Mouse (Mus musculus) retina, postnatal 1 day (tissue): Measurements from ENCODE around the gene Mesd.

Experiments used
- DNase-seq: peaks from one replicate; pipeline ENCODE4 v3.0.0-alpha.2; 2012

The Mesd gene

DNA sequence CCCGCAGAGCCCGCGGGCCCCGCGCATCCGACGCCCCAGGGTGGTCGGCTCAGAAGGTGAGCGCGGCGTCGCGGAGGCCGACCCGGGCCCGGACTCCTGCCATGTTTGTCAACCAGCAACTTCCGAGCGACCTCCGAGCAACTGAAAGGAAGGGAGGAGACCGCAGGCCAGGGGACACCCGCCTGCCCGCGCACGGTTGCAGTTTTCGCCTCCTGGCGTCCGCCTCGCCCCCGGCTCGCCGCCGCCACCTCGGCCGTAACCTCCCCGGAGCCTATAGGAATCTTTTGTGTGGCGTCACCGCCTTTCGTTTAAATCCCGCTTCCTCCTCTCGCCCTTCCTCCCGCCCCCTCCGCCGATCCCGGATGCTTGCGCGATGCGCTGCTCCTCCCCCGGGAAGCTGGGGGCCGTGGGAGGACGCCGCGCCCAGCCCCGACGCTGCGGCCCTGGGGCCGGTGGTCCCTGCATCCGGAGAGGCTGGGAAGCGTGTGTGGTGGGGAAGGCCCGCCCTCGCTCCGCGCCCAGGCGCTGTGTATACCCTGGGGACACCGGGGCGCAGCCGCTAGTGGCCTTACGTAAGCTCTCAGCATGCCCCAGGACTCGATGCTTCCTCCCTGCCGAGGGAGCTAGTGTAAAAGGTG lies at the start of gene Mesd, which contains the start of gene Tlnrd1:
Gene Mesd, plus strand, starts transcription at position 446 of the 638 bp plus-strand sequence.
Gene Tlnrd1, minus strand, starts transcription at position 285 of the 638 bp plus-strand sequence.
- DNase-seq, result peak; percentile 94

DNA sequence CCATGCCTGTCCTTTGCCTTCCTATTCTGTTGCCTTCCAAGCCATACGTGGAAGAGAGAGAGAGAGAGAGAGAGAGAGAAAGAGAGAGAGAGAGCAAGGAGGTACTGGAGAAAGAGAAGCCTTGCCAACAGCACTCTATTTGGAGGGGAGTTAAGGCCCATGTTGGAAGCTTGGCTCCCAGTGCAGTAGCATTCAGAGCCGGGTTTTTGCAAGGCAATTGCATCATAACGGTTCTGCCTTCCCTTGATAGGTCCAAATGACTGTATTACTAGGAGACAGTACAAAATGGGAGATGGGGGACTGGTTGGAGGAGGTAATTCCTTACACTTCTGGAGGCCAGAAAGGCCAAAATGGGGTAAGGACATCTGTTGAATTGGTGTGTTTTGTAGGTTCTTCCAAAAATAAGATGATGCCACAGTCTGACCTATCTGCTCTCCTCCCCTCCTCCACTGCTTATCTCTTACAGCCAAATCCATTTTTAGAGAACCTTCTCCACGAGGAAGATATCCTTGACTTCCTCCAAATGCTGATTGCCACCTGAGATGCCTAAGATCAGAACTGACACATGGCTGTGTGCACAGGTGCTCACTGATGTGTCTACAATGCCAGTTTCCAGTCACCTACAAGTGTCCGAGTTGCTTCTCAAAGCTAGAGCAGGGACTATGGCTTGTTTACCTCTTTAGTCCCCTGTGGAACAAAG lies 45.6 kb upstream of the Mesd start:
- DNase-seq, result no peak

DNA sequence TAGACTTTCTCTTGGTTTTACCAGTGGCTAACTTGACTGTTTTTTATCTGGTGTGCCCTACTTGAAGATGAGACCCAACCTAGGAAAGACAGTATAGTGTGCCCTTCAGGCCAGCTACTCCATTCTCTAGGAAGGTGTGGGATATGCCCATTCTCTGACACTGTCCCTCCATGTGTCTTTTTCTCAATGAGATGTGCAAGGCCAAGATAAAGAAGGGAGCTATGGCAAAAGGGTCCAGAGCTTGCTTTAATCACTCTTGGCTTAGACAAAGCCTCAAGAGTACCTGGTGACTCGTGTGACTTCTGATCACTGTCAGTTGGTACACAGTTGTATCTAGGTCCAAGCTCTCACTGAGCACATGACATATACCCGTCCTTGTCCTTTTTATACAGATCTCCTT lies 44.2 kb upstream of the Mesd start:
- DNase-seq, result no peak

DNA sequence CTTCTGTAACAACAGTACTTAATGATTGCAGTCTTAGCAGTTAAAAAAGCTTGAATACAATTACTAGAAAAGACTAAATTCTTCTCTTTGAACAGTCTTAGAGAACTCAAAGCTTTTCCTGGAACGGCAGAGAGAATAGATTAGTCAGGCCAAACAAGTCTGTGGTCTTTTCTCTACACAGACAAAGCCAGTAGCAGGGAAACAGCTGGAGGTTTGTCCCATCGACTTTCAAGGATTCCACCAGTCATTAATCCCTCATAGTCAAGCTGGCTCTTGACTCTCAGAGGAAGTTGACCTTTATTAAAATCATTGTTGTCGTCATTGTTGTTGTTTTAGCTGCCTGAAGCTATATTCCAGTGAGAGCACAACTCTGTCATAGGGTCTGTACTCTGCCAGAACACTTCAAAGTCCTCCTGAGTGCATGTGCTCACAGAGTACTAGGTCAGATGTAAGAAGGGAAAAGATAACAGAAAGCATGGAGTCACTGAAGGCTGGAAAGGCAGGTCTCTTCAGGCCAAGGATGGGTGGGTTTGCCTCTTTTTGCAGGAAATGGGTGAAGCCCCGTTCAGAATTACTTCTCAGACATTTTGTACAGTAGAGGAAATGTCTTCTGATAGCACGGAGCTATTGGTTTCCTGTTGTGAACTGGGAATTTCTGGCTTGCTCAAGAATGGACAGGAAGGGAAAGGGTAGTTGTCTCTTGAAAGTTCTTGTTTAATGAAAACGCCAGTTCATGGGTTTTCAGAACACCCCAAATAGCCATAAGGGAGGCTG lies 41.6 kb upstream of the Mesd start:
- no peak for DNase-seq

DNA sequence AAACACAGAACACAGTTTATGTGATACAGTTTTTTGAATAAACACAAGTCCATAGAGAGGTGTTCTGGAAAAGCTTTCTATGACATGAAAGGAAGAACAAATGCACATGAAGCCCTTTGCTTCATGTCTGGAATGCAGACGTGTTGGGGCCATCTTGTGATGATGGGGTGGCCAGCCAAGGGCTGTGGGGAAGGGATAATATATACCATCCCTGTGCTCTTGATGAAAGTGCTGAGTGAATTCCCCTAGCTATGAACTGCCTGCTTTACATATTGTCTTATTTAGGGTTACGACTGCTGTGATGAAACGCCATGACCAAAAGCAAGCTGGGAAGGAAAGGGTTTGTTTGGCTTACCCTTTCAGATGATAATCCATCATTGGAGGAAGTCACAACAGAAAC lies 39.5 kb upstream of the Mesd start:
- no peak for DNase-seq

DNA sequence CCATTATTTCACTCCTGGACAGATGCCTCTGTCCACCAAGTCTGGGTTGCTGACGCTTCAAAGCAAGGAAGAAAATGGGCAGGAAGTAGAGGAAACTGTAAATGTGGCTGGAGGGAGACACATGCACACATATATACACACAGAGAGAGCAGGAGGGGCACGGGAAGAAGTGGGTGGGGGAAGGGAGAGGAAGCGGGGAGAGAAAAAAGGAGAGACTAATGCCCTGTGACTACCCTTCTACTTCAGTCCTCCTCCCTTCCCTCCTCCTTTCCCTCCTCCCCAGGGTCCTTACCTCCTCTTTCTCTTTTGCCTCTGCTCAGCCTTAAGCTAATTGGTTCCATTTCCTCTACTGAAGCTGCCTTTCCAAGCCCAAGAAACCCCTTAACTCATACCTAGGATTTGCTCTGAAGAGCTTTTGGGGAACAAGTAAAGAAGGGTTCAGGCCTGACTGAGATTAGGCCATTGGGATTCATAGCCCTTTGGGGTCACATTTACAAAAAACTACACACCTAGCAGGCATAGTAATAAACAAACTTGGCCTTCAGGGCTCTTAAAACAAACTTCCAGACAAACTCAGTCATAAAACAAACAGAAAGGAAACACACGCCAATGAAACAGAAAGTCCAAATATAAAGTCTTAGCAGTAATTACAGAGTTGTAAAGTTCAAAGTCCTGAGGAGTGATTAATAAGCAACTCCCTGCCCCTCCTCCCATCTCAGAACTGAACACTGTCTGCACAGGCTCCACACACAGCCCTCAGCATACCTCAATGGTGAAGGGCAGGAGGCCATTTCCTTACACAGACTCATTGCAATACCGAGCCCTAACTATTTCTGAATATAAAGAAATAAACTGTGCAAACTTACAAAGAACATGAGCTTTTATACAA lies 36.8 kb upstream of the Mesd start:
- DNase-seq, result no peak

DNA sequence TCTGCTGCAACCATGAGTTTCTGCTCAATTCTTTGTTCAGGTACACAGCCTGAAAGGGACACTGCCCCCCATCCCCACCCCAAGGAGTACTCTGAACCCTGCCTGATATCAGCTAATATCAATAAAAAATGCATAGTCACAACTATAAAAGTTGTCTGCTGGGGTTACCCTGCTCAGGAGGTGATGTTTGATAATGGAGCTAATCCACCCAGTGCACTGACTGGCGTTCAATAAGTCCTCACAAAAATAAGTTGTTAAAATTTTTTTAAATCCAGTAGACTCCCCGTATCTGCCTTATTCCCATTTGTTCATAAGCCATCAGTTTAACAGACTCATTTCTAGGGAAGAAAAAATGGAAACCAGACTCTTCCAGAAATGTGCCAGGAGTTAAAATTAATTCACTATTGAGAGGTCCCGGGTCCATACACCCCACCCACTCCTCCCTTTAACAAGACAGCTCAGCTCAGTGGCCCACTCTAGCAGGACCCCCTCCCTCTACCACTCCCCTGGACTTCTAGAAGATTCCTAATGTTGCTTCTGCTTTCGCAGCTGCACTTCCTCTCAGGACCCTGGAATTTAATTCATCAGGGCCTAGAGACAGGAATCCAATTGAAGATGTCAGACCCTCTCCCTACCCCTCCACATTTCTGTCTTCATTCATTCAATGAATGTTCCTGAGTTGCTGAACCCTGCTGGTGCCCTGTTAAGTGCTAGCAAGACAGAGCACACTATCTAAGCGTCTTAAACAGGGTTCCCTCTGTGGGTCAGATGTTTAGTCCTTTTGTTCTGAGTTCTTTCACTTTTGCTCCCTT lies 32.5 kb upstream of the Mesd start:
- no peak for DNase-seq

DNA sequence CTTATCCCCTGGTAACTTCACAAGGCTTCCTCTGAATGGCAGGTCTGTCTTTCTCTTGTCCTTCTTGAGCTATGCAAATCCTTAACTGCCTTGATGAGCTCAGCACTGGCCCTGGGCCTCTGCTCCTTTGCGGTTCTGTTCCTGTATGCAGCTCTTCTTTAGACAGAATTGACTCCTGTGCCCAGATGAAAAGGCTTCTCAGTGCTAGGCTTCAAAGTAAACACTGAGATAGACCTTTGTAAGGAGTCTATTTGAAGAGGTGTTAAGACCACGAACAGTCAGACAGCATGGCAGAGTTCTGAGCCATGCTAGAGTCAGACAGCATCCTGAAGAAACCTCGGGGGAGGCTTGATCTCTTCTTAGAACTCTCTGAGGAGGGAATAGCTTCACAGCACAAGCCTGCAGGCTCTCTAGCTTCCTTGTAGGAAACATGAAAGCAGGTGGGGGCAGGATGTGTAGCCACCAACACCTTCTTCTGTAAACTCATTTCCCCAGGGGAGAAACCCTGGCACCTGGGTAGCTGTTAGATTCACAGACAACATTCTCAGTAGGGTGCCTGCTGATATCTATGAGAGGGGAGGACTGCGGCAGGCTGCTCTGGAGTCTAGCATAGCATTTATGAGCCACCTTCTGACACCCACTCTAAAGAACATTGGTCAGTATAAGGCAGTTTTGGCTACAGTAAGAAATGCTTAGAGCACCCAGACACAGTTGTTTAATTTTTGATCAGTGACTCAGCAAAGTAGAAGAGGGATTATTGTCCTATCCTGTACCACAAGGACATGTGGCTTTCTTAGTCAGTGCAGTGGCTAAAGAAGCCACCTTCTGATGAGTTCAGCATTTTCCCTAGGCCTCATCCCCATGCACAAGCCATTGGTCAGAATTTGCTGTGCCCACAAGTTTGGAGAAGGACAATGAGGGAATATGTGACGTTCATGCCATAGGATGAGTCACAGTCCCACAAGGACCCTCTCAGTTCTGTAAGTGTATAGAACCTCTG lies 31.6 kb upstream of the Mesd start:
- DNase-seq, result no peak

DNA sequence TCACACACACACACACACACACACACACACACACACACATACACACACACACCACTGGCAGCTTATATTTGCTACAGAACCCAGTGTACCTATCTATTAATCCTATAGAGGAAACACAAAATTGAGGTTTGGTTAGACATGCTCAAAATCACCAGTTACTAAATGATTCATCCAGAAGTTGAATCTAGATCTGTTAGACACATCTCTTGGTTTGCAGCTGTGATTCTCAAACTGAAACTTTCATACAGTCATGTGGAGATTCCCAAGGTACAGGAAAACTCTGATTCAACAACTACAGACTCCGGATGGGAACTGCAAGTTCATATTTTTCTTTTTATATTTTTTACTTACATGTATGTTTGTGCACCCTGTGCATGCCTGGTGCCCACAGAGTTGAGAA lies 29.1 kb upstream of the Mesd start:
- no peak for DNase-seq

DNA sequence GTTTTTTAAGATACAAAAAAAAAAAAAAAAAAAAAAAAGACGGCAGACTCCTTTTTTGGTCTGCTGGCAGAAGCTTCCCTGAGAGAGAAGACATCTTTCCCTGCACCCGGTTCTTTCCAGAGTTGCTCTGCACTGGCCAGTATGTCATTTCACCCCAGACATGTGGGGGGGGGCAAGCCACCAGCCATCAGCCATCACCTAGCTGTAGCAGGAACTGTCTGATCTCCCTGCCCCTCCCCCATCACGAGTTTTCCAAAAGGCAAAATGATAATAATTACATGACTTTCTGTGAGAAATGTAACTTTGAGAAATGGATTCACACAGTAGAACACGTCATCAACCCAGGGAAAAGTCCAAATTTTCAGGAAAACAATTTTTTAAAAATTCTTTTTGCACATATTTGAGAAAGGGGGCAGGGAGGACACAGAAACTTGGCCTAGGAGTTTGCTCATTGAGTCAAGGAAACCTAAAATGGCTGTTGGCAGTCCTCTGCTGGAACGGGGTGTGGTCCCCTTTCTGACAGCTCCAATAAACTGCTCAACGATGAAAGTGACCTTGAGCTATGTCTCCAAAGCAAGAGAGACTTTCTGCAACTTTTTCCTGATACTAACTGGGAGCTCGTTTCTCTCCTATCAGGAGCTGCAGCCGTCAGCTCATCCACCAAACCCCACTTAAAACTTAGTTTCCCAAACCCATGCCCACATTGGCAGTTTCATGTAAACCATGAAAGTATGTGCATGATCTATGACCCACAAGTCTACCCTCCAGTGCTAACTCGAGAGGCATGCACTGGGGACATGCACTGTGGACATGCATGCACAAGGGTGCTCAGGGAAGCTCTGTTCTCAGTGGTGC lies 27.7 kb upstream of the Mesd start:
- DNase-seq, result no peak

DNA sequence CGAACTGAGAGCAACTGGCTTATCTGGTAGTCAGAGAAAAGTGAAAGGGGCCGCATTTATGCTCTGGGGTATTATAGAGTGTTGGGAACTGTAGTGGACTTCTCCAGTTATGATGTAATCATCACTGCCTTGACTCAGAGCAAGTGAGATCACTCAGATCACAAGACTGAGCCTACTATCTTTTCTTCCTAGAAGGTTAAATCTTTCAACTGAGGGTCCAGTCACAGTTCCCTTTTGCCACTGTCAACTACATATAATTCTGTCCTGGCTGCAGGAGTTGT lies 27.1 kb upstream of the Mesd start:
- DNase-seq, result no peak

DNA sequence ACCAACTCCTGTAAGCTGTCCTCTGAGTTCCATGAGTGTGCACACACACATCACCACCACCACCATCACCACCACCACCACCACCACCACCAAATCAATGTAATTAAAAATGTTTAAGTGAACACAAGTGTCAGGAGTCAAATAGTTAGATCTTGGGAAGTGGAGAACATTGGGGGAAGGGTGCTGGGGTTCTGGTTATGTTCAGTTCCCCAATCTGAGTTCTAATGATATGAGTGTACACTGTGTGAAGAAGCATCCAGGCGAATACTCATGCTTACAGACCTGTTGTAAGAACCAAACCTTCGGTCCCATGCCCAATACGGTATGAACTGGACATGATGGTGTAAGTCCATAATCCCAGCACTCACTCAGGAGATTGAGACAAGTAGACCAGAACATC lies 26.3 kb upstream of the Mesd start:
- no peak for DNase-seq

DNA sequence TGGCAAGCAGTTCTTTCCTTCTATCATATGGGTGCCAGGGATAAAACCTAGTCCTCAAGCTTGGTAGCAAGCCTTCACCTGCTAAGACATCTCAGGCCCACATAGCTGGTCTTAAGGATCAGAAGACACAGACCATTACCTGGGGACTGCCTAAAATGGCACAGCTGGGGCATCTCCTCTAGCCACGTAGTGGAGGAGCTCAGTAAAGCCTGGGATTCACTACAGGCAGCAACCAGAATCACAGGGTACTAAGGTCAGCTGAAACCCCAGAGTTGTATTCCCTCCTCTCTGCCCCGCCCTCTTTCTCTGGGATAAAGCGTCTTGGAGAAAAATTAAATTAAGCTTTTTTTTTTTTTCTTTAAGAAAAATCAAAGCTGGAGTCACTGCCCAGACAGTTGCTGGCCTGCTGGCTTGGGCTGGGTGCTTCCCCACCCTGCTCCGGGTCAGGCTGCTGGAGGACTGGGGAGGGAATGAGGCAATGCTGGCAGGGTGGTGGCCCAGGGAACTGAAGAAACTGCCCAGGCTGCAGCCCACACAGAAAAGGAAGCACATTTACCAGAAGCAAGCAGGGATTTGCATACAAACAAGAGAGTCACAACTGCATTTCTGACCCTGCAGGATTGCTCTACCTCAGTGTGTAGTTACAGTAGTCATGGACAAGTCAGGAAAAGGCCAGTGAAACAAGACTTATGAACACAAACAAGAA lies 24.7 kb upstream of the Mesd start:
- no peak for DNase-seq

DNA sequence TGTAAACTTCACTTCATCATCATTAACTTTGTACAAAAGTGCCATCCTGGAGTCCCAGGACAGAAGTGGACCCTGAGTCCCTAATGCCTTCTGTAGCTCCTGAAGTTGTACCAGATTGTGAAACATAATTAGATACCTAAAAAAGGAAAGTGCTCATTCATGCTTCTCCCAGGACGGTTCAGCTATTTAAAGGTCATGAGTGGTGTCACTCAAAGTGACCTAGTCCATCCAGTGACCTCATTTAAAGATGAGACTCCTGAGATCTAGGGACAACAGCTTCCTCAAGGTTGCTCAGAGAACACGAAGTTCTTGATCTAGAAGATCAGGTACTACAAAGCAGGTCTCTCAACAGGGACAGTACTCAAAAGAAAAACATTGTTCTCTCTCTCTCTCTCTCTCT lies 20.7 kb upstream of the Mesd start:
- DNase-seq, result no peak

DNA sequence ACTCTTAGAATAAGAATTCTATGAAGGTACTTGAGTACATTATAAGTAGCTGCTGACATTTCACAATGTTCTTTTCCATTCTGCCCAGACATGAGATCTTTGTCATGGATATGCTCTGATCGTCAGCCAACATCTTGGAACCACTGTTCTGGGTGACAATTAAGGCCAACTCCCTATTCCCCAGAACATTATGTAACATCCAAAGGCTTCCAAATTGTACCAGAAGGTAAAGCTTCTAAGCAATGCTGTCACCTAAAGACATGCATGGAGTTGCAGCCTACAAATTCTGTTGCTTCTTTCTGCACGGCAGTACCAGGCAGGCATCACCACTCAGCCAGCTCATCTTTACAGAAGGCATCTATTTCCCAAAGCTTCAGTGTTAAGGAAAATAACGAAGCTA lies 16.1 kb upstream of the Mesd start:
- DNase-seq, result no peak

DNA sequence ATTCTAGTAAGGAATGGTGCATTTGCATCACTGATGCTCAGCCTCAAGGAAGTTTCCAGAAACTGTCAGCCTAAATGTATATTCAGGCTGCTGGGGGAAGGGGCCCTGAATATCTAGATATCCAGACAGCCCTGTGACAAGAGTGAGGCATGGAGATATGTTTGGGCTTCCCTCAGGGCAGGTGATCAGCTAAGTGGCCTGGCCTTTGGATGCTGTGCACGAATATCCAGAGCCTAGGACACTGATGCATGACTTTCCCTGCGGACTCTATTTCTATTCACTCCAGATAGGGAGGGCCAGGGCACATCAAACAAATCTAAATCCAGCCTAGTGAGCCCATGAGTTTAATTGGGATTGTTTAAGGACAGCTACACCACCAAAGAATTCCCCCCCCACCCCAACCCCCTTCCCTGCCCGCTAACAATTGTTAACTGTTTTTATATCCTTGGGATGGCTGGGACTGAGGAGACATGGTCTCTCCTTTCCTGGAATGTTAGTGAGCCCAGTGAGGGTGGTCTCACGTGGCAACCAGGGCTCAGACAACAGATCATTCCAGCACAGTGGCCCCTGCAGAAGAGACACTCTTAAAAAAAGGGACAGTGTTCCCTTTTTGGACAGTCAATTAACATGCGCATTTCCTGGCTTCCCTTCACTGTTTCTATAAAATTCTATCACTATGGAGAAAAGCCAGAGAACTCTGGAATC lies 14.3 kb upstream of the Mesd start:
- DNase-seq, result peak; percentile 45

DNA sequence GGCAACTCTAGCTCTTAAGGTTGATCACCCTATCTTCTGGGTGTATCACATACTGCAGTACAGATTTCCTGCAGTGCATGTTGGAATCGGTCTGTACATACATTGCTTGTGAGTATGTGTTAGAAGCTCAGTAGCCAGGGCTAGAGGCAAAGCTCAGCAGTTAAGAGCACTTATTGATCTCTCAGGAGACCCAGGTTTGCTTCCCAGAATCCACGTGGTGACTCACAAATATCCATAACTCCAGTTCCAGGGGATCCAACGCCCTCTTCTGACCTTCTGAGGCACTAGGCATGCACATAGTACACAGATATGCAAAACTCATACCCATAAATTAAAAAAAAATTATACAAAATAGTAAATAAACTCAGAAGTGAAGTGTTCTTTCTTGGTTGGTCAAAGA lies 7.2 kb upstream of the Mesd start:
- DNase-seq, result no peak

DNA sequence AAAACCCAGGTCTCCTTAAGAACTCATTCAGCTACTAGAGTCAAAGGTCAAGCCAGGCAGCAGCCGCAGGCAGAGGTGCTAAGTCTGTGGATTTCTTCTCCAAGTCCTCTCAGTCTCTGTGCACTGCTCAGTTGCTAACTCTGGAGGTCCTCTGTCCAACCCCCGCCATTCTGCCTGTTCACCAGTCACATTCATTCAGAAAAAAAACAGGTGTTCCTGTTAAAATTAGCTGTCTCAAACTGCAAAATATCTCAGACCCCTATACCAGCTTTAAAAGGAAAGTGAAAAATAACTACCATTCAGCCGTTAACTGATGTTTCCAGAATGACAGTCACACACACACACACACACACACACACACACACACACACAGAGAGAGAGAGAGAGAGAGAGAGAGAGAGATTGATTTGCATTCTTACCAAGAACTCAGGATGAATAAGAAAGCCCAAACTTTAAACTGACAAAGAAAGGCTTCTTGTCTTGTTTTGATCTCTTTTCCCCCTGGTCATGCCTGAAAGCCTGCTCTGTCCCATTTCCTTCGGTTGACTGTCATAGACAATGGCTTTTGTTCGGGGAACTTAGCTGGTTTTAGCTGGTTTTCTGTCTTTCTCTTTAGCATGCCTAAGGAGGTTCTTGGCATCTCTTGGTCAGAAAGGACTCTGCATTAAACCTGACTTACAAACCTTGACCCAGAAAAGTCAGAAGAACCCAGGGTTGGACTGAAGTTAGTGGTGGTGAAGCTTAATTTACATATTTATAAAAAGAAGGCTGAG lies 5.4 kb upstream of the Mesd start:
- peak; percentile 86 for DNase-seq
